Mouse (Mus musculus) large intestine, adult 2 months (tissue): ENCODE results near the gene Pcdh19. TPM values are rescaled to one million over a fixed set of nuclear protein-coding genes. Genes with fewer than 3 reads are reported as not detected.

Experiments
- DNase-seq: peaks from one replicate; pipeline ENCODE4 v3.0.0-alpha.2; 2012; ENCODE audit warnings: low read depth, low spot score
- WGBS: fragments of 180-500 bp; shearing (Covaris S2); methylation state at CpG from one replicate; pipeline ENCODE4 v1.1.7; 2018; 5-methylcytosine and 5-hydroxymethylcytosine counted together
- polyA plus RNA-seq: library from polyadenylated mRNA; depleted of rRNA; stranded (reverse); fragments of >200 nt; gene quantifications from 2 replicates; pipeline ENCODE4 v1.2.3, GENCODE M21; 2012

The Pcdh19 gene
- polyA plus RNA-seq, 1 experiment: 0.16 TPM

DNA sequence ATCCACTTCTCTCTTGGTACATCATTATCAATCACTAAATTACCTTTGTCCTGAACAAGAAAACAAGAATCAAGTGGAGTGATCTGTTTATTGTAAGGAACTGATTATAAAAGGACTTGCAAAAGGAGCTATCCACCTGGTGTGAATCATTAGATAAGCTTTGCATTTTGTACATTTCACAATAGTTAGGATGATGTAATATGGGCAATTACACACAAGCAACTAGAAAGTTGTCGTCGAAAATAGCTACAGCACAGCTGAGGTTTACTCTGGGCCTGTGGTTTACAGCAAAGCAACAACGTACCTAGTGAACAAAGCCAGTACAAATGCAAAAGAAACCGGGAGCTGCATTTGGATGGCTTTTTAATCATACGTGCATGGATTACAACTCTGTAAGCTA lies 28.7 kb downstream of the Pcdh19 start:
- WGBS: 55% methylated on average over 5 of the region's 5 CpGs

GRCm38 (mm10) chrX:133657308-133658302 lies 31.2 kb downstream of the Pcdh19 start:
- WGBS: 15% methylated on average over 9 of the region's 9 CpGs
- no peak for DNase-seq

More for the DNA sequence above, 28.7 kb downstream of the Pcdh19 start:
- DNase-seq: no peak

DNA sequence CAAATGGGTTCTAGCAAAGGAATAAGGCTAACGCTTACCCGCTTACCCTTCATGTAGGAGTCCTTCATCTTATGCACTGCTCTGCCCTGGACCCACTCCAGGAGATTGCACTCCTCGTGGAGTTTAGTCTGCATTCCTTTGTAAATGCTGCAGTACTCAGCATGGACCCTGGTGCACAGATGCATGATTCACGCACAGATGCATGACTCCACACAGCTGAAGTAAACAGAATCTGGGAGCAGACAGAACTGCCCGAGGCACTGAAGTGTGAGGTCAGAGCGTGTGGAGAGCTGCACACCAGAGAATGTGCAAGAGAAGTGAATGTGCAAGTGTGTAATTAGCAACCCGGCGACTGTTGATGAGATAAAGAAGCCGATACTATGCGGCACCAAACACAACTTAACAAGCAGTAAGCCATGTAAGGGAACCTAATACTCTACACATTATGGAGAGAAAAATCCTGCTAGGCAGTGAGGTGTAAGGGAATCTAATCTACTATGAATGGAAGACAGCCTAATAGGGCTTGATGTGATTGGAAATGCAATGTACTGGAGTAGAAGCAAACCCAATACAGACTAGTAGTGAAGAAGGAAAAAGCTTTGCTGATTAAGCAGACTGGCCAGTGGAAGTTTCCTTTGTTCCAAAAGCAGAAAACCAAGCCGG lies 32.8 kb downstream of the Pcdh19 start:
- 69% methylated on average over 11 of the region's 11 CpGs for WGBS

GRCm38 (mm10) chrX:133655196-133655595 lies 33.6 kb downstream of the Pcdh19 start:
- no peak for DNase-seq
- 43% methylated on average over 4 of the region's 4 CpGs for WGBS

More for the DNA sequence above, 32.8 kb downstream of the Pcdh19 start:
- no peak for DNase-seq

- WGBS: 73% methylated on average over 3 of the region's 3 CpGs
- DNase-seq: no peak
Observed at GRCm38 (mm10) chrX:133653071-133653470, 35.7 kb downstream of the Pcdh19 start.

DNA sequence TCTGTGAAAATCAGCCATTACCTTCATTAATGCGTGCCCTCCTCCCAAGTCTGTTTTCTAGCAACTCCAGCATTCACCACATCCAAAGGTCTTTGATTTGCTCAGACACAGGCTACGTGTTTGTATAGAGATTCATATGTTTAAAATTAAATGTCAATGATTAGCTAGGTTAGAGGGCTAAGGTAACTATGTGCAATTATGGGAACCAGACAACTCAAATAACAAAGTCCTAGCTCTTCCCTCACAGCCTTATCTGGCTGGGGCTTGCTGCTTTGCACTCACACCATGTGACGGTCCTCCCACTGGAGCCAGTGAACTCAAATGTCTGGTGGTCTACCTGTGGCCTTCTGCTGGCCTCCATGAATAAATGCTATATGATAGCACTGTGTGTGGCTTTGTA lies 38.4 kb downstream of the Pcdh19 start:
- 61% methylated on average over 3 of the region's 3 CpGs for WGBS
- DNase-seq: no peak

GRCm38 (mm10) chrX:133647809-133648208 lies 41.0 kb downstream of the Pcdh19 start:
- no peak for DNase-seq
- WGBS: 53% methylated on average over 2 of the region's 2 CpGs

- no peak for DNase-seq
Observed at GRCm38 (mm10) chrX:133639445-133639844, 49.3 kb downstream of the Pcdh19 start.

DNA sequence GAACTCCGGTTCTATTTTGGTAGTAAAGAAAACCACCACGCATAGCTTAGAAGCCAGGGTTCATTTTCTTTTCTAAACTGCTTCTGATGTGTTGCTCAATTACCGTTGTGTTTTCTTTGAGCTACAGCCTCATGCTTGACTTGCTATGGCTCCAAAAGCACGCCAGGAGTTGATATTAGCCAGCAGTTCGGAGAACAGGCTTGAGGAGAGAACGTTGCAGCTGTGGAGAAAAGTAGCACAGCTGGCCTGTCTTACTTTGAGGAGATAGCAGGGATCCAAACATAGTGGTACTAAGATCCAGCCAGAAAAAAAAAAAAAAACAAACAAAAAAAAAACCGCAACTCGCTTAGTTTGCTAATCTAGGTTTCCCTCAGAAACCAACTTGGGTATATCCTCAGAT lies 59.2 kb downstream of the Pcdh19 start:
- WGBS: 59% methylated on average over 8 of the region's 8 CpGs
- DNase-seq: no peak

- WGBS: 50% methylated on average over 1 of the region's 1 CpGs
- no peak for DNase-seq
Observed at GRCm38 (mm10) chrX:133618222-133618621, 70.6 kb downstream of the Pcdh19 start.

DNA sequence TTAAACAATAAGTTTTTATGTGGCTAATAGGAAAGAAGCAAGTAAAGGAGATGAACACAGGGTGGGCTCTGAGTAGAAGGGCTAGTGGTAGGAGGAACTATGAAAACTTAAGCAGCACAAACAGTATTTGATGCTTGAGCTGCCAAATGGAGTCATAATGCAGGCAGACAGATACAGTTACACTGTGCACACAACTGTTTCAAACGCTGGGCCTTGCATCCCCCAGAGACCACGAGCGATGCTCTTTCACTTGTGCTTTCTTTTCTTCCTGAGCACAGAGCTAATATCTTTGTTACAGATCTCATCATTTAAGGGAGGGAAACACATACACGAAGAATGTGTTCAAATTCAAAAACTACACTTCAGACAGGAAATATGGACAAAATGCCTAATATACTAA lies 83.0 kb downstream of the Pcdh19 start:
- no peak for DNase-seq
- 70% methylated on average over 4 of the region's 4 CpGs for WGBS

- WGBS: 28% methylated on average over 4 of the region's 4 CpGs
- no peak for DNase-seq
Observed at GRCm38 (mm10) chrX:133604272-133604671, 84.5 kb downstream of the Pcdh19 start.

- WGBS: 63% methylated on average over 2 of the region's 2 CpGs
- DNase-seq: no peak
Observed at GRCm38 (mm10) chrX:133602068-133602467, 86.7 kb downstream of the Pcdh19 start.

GRCm38 (mm10) chrX:133601658-133602057 lies 87.1 kb downstream of the Pcdh19 start:
- DNase-seq: no peak
- 70% methylated on average over 1 of the region's 1 CpGs for WGBS

DNA sequence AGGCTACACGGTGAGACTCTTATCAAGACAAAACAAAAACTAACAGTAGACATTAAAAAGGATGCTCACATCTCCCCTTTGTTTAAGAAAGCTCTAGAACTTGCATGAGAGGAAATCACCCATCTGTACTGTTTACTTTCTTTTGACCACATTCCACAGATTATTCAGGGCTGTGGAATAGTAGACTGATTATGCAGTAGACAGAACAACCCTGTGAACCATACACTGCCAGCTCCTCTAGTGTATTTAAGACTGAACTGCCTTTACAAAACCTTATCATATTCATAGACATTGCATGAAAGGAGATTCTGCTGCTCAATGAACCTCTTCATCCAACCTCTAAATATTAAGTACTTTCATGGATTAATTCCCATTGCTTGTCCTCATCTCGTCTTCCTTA lies 87.6 kb downstream of the Pcdh19 start:
- DNase-seq: no peak
- WGBS: 64% methylated on average over 2 of the region's 2 CpGs

DNA sequence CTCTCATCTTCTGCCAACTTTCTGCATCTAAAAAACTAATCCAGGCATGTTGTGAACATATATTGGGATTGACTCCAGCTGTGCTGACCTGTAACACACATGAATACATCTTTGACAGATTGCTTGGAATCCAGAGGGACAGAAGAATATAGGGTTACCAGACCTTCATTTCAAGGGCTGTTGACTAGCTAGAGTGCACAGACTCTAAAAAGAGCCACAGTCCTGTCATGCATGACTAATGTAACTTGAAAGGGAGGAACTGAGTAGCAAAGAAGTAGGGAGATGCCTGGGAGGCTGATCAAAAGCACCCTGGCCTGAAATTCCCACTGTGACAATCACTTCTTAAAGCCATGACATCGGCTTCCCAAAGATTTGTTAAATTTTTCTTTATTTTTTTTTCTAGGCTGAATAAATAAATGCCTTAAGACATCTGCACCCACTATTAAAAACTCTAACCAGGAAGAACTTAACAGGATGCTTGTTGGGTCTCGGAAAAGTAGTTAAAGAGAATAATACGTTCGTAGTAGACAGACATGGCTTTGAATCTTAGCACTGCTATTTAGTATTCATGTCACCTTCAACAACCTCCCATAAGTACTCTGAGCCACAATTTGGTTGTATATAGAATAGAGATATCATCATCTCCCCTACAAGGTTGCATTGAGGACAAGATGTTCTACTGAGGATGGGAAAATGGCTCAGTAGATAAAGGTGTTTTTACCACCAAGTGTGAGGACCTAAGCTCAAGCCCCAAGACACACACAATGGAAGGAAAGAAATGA lies 113.0 kb downstream of the Pcdh19 start:
- WGBS: 78% methylated on average over 4 of the region's 4 CpGs
- DNase-seq: no peak

DNA sequence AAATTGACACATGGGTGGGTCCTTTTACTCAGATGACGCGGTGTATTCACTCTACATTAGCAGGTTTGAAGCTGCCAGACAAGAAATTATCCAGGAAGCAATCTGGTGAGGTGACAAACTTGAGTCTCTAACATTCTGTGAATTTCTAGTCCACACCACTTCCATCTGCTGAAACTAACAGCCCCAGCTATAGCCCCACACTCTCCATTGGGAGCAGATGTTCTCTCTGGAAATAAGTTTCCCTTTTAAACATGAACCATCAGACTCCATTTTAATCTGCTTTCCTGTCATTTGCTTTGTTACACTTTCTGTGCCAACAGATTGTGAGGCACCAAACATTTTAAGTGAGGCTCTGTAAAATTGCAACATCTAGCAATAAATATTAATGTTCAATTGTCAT lies 123.4 kb downstream of the Pcdh19 start:
- 83% methylated on average over 2 of the region's 2 CpGs for WGBS
- no peak for DNase-seq
